Mouse (Mus musculus) lung, postnatal 10 days (tissue): ENCODE data around the gene Dusp10.
A peak's percentile ranks its signal among the peaks of the same experiment; 100 is the strongest.

Experiments
- DNase-seq: peaks from one replicate; pipeline ENCODE4 v3.0.0; 2021

Dusp10 gene

DNA sequence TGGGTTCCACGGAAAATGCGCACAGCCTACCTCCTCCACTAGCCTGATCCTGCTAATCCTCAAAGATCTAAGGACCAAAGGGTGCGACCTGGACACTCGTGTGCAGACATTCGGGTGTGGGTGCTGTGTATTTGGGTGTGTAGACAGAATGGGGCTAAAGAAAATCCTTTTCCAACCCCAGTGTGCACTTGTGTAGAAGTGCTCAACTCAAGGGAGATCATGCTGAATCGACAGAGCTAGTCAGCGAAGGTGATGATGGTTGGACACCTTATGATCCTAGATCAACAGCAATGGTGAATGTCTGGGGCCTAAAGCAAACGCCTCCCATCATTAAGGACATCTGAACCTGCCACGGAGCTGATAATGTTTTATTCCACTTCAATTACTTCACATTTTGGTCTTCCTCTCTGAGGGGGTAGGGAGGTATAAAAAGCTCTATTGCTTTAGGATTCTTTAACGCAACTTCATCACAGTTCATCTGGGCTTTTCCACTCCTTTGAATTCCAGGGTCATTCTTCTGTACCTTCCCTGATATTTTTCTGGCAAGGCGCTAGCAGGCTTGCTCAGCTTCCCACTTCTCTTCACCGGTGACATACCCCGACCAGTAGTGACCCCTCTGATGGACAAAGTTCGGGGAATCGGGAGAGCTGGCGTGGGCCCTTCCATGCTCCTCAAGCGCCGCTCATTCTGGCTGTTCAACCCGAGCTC is 19.7 kb downstream of the Dusp10 start:
- no peak for DNase-seq

- DNase-seq, result no peak
Measured at GRCm38 (mm10) chr1:184033390-184034010, 20.4 kb downstream of the Dusp10 start.

DNA sequence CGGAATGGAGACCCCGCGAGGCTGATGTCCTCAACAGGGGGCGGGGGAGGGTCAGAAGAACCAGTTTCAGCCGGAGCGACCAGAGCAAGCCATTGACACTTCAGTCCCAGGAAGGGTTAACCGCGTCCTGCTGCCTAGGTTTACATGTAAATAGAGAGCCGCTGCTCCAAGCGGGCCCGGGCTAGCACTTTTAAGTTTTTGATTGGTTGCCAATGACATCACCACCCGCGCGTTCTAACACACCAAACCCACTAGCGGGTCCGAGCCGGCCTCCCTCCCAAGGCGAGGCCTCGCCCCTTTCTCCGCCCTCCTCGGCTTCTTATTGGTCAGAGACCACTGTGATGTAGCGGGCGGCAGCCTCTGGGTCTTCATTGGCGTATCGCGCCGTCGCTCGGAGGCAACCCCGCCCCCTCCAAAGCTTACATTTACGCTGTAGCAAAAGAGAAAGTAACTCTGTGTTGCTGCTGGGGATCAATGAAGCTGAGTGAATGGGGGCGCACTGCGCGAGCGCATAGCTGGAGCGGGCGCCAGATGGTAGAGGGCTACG is 21.0 kb downstream of the Dusp10 start, which contains the start of gene 1700056E22Rik:
Gene 1700056E22Rik (minus strand): TSS at position 291 of the 547 bp plus-strand sequence.
- DNase-seq, result peak; percentile 100

GRCm38 (mm10) chr1:184034741-184035181 is 21.7 kb downstream of the Dusp10 start:
- DNase-seq, result peak; percentile 41

DNA sequence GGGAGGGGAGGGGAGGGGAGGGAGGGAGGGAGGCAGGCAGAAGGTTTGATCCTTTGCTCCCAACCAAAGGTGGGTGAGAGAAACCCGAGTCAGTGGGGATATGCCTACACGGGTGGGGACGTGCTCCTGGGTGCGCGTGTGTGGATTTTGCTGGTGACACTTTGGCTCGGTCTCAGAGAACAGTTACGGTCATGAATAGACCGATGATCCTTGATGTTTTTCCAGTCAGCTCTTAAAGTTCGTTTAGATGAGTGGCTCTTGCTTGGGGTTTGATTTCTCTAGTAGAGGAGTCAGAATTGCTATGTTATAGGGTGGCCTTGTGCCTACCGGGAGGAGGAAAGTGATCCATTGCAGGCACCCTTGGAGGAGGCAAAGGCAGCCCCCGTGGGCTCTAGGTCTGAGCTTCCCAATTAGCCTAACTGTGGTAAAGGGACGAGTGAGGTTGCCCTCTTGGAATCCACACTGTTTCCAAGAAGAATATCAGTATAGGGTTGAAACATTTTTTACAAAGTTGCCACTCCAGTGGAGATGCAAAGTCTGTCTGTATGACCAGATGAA is 22.3 kb downstream of the Dusp10 start:
- DNase-seq, result no peak

GRCm38 (mm10) chr1:184037802-184038201 is 24.7 kb downstream of the Dusp10 start:
- no peak for DNase-seq

DNA sequence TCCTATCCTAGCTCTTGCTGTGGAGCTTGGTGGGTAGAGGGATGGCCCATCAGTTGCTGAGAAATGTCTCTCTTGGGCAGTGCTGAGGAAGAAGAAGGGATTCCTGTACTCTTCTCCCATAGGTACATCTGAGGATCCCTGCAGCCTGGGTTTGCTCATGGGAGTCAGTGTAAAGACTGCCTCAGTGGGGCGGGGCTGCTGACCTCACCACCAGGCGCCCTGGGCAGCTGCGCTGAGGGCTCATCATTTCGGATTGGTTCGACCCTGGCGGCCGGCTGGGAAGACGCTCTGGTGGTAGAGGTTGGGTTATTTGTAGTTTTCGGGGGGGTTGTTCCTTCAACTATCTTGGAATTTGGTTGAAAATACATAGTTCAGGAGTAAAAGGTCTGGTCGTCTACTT is 26.2 kb downstream of the Dusp10 start:
- peak; percentile 56 for DNase-seq

- no peak for DNase-seq
Measured at GRCm38 (mm10) chr1:184040181-184040580, 27.1 kb downstream of the Dusp10 start.

DNA sequence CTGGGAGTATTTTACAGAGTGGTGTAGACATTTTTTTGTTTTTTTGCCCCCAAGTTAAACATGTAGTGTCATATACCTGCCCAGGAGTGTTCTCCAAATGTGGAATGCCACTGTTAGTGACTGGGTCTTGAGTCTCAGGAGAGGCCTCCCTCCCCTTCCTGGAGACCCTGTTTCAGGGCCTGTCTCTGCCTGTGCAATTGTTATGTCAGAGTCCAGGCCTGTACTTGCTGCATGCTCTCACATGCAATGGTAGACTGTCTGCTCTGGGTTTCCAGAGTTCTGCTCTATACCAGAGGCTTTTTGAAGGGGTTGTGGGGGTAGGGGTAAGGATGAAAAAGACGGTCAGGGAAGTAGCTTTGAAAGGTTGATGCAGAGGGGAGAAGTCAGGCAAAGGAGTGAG is 27.8 kb downstream of the Dusp10 start:
- DNase-seq, result no peak

DNA sequence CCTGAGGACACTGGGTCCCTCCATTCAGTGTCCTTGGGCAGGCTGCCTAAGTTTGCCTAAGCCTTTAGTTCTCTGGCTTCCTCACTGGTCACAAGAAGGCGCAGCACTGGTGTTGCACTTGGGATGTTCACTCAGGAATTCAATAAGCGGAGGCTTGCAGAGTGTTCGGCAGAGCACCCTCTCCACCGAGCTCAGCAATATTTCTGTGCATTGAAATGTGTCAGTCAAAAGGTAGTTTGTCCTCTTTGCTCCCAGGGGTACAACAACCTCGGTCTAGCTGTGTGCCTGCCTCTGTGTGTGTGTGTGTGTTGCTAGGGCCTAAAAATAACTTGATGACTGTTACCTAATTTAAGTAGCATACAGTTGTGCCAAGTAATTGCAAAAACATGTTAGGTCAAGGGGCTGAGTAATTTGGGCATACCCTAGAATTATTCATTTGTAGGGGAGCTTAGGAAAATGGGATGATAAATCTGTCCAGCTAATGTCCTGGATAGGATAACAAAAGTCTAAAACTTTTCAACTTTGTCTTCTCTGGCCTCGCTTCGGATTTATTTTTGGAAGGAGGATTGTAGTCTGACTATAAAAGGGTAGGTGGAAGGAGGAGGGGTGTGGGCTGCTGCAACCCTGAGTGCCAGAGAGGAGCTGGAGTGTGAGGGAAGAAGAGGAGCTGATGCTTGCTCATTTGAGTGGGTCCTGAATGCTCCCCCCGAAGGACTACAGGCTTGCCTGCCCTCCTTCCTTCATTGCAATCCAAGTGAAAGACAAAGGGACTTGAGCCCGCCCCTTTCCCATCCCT is 28.9 kb downstream of the Dusp10 start:
- peak; percentile 71 for DNase-seq

DNA sequence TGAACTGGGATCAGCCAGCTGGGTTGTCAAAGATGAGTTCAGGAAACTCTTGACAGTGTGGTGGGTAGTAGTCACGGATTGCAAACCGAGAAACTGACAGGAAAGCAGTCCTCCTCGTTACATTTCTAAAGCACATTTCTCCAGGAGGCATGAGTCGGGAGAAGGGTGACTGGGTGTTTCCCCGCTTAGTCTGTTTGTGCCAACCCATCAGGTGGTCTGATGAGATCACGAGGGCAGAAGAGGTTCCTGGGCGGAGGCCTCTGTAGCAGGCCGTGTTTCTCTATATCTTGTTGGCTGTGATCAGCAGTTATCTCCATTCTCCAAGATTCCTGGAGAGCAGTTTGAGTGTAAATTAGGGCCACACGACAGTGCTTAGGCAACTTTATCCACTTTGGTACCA is 29.6 kb downstream of the Dusp10 start:
- DNase-seq, result no peak

- DNase-seq, result no peak
Measured at GRCm38 (mm10) chr1:184043391-184043790, 30.3 kb downstream of the Dusp10 start.

- DNase-seq, result no peak
Measured at GRCm38 (mm10) chr1:184046070-184046677, 33.1 kb downstream of the Dusp10 start.

DNA sequence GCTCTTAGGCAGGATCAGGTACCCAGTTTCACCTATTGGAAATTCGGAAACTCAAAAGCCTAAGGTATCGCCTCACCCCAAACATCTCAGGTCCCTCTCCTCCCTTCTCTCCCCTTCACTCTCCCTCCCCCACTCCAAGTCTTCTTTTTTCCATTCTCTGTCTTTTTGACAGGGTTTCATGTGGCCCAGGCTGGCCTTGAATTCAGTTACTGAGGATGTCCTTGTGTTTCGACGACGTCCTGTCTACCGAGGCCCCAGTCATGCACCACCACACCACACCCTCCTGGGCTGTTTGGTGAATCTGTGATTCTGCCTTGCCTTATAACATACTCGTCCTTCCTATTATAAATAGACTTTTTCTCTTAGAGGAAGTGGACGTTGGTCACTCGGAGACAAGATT is 34.7 kb downstream of the Dusp10 start:
- DNase-seq, result no peak

GRCm38 (mm10) chr1:184048675-184049418 is 35.7 kb downstream of the Dusp10 start:
- no peak for DNase-seq

- no peak for DNase-seq
Measured at GRCm38 (mm10) chr1:184051286-184051685, 38.2 kb downstream of the Dusp10 start.

DNA sequence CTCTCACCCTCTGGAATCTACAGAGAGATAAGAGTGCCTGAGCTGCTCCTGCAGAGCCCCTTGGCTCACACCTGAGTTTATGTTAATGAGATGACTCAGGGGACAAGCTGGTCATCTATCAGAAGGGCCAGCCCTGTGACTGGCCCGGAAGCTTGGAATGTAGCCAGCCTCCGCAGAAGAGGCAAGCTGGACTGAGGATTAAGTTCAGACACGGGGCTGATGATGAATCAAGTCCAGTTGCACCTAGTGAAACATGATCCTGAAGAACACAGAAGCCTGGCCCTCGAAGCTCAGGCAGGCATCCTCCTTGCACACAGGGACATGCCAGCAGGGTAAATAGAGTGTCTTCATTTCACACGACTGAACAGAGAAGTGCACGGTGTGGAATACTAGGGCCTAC is 38.7 kb downstream of the Dusp10 start:
- no peak for DNase-seq

GRCm38 (mm10) chr1:184052331-184052730 is 39.2 kb downstream of the Dusp10 start:
- DNase-seq, result no peak

GRCm38 (mm10) chr1:184053141-184053540 is 40.0 kb downstream of the Dusp10 start:
- no peak for DNase-seq

GRCm38 (mm10) chr1:184053711-184054110 is 40.6 kb downstream of the Dusp10 start:
- DNase-seq, result no peak

DNA sequence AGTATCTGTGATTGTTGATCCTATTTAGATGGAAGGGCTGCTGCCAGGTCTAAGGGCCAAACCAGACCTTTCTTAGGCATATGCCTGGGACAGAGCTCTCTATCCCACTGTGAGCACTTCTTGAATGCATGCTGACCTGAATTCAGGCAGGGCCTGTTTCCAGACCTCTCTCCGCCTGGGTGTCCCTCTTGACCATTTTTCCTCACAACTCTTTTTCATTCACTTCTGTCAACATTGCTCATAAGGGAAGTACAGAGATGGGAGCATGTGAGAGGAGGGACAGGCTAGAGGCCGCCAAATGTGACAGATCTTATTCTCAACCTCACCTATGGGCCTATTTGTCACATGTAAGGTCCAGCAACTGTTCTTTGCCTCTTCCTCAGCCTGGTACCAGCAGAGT is 41.1 kb downstream of the Dusp10 start:
- no peak for DNase-seq

- DNase-seq, result no peak
Measured at GRCm38 (mm10) chr1:184058206-184058605, 45.1 kb downstream of the Dusp10 start.
